Mouse (Mus musculus) lung, postnatal 0 days (tissue): Measurements from ENCODE around the gene Parp6.
A peak's percentile ranks its signal among the peaks of the same experiment; 100 is the strongest.

ENCODE experiments used
- CTCF ChIP-seq: IDR thresholded peaks from 2 replicates; pipeline ENCODE4 v1.5.1; 2016; ENCODE audit warnings: antibody characterized with exemption, mild to moderate bottlenecking
- EP300 ChIP-seq: IDR thresholded peaks from 2 replicates; pipeline ENCODE4 v1.6.1; 2016; ENCODE audit warnings: antibody characterized with exemption, mild to moderate bottlenecking, control low read depth

DNA sequence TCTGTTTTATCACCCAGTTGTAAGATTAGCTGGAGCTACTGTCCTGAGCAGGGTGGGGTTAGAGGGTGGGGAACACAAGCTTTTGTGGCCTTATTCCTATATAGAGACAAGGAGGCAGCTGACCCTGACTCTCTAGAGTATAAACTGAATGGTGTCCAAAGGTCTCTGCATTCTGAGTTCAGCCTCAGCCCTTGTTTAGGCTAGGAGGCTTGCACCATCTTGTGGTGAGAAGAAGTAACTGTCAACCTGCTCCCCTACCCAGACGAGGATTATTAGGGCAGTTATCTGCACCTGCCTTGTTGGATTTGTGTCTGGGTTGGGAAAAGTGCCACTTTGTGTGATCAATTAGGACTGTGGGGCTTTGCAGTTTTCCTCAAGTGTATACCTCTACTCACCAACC, 61.2 kb downstream of the Parp6 start:
- TF ChIP-seq EP300 = no peak
- peak; percentile 88 for TF ChIP-seq CTCF
